Mouse (Mus musculus): ENCODE results near the gene Anln. TPM values are rescaled to one million over a fixed set of nuclear protein-coding genes. Genes with fewer than 3 reads are reported as not detected.

Anln gene
- polyA plus RNA-seq (2014; fragmentation: Illumina TruSeq; extraction: RNeasy Lipid Tissue Mini Kit (QIAGEN cat#74804); ENCODE audit: insufficient read depth, low read depth, low replicate concordance) = 3.2 TPM

DNA sequence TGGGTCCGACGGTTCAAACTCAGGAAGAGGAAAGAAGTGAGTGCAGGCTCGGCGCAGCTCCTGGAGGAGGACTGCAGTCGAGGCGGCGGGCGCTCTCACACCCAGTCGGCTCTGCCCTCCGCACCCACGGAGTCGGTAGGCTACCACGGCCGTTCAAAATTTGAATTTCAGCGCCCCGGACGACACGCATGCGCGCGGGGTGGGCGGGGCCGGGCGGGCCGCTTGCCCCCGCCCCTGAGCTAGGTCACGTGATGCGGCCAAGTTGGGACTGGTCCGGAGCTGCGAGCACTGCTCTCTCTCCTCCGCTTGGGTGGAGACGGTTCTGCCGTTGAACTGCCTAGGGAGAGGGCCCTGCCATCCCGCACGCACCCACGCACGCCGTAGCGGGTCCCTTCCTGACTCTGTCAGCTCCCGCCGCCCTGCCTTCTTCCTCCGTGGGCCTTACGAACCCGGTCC, at the start of gene Anln:
Gene Anln (minus strand): TSS at position 168 of the 456 bp plus-strand sequence.

DNA sequence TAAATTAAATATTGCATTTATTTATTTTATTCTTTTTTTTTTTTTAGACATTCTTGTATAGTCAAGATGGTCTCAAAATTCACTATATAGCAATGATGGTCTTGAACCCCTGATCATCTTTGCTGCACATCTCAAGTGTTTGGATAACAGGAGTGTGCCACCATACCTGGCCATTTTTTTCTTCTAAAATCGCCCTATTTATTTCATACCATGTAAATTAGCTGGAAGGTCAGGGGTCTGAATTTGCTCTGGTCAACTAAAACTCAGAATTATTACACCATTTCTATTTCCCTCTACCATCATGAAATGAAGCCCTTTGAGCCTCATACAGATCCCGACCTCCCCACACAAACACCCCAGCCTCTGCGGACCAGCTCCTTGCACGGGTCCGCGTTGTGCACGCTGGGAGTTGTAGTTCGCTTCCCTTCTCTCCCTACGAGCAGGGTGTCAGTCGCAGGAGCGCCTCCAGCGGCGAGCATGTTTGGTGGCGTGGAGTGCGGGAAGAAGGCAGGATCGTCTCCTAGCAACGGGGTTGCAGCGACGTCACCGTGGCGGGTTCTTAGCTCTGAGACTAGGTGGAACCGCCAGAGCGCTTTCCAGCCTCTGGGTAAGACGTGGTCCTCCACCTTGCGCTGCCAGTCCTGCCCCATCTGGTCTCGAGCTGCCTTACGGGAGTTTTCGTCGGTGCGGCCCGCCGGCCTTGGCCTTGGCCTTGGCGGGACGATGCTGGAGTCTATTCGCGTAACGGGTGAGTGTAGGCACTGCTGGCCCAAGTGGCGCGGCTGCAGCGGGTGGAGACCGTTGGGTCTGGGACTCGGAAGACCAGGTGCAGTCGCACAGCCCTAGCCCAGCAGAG, 22.2 kb upstream of the Anln start, which contains the start of gene 9530077C05Rik:
Gene 9530077C05Rik (plus strand): TSS at position 512 of the 856 bp plus-strand sequence.

DNA sequence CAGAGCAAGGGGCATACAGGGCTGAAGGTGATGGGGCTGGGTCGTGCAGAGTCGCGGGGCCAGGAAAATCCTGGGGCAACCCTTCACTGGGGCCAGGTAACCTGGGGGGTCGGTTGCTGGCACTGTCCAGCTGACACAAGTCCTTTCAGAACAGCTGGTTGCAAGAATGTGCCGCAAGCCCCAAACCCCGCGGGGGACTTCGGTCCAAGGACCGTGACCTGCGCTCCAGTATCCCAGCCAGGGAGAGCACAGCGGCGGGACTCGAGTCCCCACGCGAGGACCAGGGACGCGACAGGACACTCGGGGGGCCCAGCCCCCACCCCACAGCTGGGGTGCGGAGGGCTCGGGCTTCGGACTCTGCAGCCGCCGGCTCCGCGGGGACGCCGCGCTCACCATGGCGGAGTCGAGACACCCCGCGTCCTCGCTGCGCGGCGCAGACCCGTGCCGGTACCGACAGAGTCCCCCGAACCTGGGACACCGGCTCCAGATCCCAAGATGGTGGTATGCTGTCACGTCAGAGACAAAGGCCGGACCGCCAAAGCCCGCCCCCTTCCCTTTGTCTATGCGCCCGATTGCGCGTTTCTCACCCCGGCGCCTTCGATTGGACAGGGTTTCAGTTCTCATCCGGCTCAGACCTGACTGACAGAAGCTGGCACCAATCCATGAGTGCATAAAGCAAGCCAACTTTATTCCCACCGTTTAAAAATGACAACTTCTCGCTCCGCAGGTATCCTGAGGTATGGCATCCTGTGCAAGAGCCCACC, 81.7 kb downstream of the Anln start, which contains the start of gene Zfp810:
Gene Zfp810 (minus strand): TSS at position 493 of the 764 bp plus-strand sequence.

Other genes with a start within 250 kb of the Anln start
- 54.3 TPM for gene Pigyl, start 232.3 kb downstream of the Anln start, polyA plus RNA-seq (2014; fragmentation: Illumina TruSeq; extraction: RNeasy Lipid Tissue Mini Kit (QIAGEN cat#74804); ENCODE audit: insufficient read depth, low read depth, low replicate concordance)
- 0.56 TPM for gene Zfp872, start 201.1 kb downstream of the Anln start, polyA plus RNA-seq (2014; fragmentation: Illumina TruSeq; extraction: RNeasy Lipid Tissue Mini Kit (QIAGEN cat#74804); ENCODE audit: insufficient read depth, low read depth, low replicate concordance)
- 13.0 TPM for gene Zfp809, start 163.5 kb downstream of the Anln start, polyA plus RNA-seq (2014; fragmentation: Illumina TruSeq; extraction: RNeasy Lipid Tissue Mini Kit (QIAGEN cat#74804); ENCODE audit: insufficient read depth, low read depth, low replicate concordance)
- 0.14 TPM for gene Zfp599, start 129.3 kb downstream of the Anln start, polyA plus RNA-seq (2014; fragmentation: Illumina TruSeq; extraction: RNeasy Lipid Tissue Mini Kit (QIAGEN cat#74804); ENCODE audit: insufficient read depth, low read depth, low replicate concordance)
- gene Zfp810, start 81.5 kb downstream of the Anln start, polyA plus RNA-seq (2014; fragmentation: Illumina TruSeq; extraction: RNeasy Lipid Tissue Mini Kit (QIAGEN cat#74804); ENCODE audit: insufficient read depth, low read depth, low replicate concordance) = 5.7 TPM
- gene 9530077C05Rik, start 22.3 kb upstream of the Anln start, polyA plus RNA-seq (2014; fragmentation: Illumina TruSeq; extraction: RNeasy Lipid Tissue Mini Kit (QIAGEN cat#74804); ENCODE audit: insufficient read depth, low read depth, low replicate concordance) = 3.1 TPM
- not detected for gene Gm17545, start 65.1 kb upstream of the Anln start, polyA plus RNA-seq (2014; fragmentation: Illumina TruSeq; extraction: RNeasy Lipid Tissue Mini Kit (QIAGEN cat#74804); ENCODE audit: insufficient read depth, low read depth, low replicate concordance)
- 44.6 TPM for gene Rp9, start 80.6 kb upstream of the Anln start, polyA plus RNA-seq (2014; fragmentation: Illumina TruSeq; extraction: RNeasy Lipid Tissue Mini Kit (QIAGEN cat#74804); ENCODE audit: insufficient read depth, low read depth, low replicate concordance)
- 8.5 TPM for gene Bbs9, start 86.5 kb upstream of the Anln start, polyA plus RNA-seq (2014; fragmentation: Illumina TruSeq; extraction: RNeasy Lipid Tissue Mini Kit (QIAGEN cat#74804); ENCODE audit: insufficient read depth, low read depth, low replicate concordance)

Data from lung, adult 10 weeks (tissue).